Mouse (Mus musculus): ENCODE measurements around the gene Srsf3.

GRCm38 (mm10) chr17:29044925-29045319 is 12.5 kb downstream of the Srsf3 start:
- TF ChIP-seq CTCF (IDR thresholded peaks at IDR 0.05; ENCODE audit: low read depth) (peak; percentile 78), EP300 (IDR thresholded peaks at IDR 0.05; ENCODE audit: low read depth) (no peak)
